Mouse (Mus musculus): Measurements from ENCODE around the gene Fzr1.
A peak's percentile ranks its signal among the peaks of the same experiment; 100 is the strongest.

Gene Fzr1

GRCm38 (mm10) chr10:81416581-81417226, 38.4 kb upstream of the Fzr1 start:
- DNase-seq (ENCODE audit: low read depth, low spot score) = no peak

DNA sequence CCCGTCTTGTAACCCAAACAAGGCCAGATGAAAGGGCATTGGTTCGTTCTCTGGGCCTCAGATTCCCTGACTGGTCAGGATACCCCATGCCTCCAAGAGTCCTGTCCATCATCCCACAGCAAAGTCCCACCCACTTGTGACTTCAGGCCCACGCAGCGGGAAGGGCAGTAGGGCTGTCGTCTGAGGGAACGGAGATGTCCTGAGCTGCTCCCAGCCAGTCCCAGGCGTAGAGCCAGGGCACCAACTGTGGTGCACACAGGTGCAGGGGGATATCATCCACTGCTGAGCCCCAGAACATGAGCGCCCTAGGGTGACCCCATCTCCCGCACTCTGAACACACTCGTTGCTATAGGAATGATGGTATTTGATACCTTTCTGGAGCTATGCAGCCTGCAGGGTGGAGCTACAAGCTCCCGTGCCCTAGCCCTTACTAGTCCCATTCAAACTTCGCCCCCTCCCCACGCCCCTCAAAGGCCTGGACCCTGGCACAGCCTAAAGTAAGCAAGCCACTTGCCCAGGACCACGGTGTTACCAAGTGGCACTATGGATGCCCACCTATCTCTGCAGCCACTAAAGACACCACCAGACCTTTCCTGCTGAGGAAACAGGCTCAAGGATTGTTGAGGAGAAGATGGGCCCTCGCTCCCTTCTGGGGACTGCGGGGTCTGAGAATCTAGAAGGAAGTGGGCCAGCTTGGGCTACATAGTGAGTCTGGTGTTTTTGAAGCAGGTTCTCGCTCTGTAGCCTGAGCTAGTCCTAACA, 37.4 kb upstream of the Fzr1 start:
- no peak for DNase-seq (ENCODE audit: low read depth, low spot score)

DNA sequence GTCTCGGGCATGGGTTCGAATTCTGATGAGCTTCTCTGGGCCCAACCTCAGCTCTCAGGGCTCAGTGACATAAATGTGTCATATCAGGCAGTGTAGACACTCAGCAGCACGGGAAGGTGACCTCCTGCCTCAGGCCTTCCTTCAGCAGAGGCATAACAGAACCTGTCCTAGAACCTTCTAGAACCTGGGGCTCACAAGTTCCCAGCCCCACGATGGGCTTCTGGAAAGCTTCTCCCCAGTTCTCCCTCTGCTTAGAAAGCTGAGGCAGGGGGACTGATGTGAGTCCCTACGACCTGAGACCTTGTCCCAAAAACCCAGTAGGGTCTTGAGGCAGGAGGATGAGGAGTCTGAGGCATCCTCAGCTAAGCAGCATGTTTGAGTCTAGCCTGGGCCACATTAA, 36.8 kb upstream of the Fzr1 start:
- DNase-seq (ENCODE audit: low read depth, low spot score) = no peak

DNA sequence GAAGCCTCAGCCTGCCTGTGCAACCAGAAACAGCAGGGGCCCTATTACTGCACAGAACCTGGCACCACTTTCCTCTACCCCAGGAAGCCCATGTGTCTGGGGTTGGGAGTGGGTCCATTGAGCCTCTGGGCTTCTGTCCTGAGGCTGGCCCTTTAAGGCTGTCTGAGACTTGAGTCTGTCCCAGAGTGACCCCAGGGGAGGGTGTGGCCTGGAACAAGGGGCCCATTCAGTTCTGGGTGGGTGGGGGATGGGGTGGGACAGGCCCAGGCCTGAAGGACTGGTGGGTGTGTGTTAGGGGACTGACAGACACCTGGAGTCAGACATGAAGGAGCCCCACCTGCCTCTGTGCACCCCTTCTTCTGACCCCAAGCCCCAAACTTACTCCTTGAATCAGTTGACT, 36.4 kb upstream of the Fzr1 start:
- DNase-seq (ENCODE audit: low read depth, low spot score) = no peak

GRCm38 (mm10) chr10:81413310-81414261, 35.3 kb upstream of the Fzr1 start:
- DNase-seq (ENCODE audit: low read depth, low spot score) = no peak

DNA sequence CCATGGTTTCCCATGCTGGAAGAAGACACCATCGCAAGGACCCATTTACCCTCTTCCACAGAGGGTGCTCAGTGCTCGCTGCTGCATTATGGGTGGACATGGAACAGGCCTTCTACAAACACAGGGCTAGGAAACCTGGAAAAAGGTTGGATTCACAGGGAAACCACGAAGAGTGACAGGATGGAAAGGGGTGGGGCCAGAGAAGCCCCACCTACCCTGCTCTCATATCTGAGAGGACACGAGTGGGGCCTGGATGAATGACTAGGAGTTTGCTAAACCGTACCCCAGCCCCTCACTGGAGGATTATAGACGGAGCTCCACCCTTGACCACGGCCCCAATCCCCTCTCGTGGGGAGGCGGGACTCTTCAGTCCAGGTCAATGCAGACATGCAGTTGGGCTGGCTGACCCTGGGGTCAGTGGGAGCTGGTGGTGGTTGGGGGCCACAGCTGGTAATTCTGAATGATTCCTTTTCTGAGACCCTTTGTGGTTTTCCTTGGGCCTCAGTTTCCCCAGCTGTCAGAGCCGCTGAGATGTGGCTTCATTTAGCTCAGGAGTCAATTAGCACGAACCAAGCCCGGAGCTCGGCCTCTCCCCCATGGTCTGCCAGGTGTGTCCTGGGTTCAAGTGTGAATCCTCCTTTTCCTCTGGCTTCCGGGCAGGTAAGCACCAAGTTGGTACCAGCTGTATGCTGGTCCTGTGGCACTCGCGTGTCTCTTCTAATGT, 34.4 kb upstream of the Fzr1 start:
- no peak for DNase-seq (ENCODE audit: low read depth, low spot score)

GRCm38 (mm10) chr10:81411471-81412400, 33.4 kb upstream of the Fzr1 start:
- no peak for DNase-seq (ENCODE audit: low read depth, low spot score)

DNA sequence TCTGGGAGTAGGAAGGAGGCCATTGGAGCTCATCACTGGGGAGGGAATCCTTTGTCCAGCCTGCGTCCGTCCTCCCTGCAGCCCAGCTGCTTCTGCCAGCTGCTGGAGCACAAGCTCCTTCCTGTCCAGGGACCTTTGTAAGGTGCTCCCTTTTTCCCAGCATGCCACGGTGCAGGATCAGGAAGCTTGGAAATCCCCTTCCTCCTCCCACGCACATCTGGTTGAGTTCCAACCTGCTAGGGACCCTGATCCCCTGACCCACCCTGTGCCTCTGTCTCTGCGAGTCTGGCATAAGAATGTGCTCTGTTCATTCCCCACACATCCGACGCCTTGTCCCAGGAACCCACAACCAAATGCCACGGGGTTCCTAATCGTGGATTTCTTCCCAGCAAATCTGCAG, 32.7 kb upstream of the Fzr1 start:
- DNase-seq (ENCODE audit: low read depth, low spot score) = no peak

GRCm38 (mm10) chr10:81410350-81410749, 32.0 kb upstream of the Fzr1 start:
- DNase-seq (ENCODE audit: low read depth, low spot score) = no peak

GRCm38 (mm10) chr10:81409330-81409729, 31.0 kb upstream of the Fzr1 start:
- DNase-seq (ENCODE audit: low read depth, low spot score) = no peak

- DNase-seq (ENCODE audit: low read depth, low spot score) = peak; percentile 89
Measured at GRCm38 (mm10) chr10:81408871-81409291, 30.6 kb upstream of the Fzr1 start.

DNA sequence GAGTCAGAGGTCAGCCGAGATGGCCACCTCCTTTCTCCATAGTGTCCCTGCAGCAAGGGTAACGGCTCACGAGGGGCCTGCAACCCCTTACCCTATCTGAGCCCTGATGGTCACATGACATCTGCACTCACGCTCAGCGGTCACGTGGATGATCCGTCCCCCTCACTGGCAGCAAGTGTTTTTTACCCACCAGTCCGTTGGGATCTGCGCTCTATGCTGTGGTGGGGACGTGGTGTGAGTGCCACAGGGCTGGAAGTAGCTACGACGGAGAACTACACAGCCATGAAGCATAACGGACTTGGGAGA, 30.1 kb upstream of the Fzr1 start:
- no peak for DNase-seq (ENCODE audit: low read depth, low spot score)

DNA sequence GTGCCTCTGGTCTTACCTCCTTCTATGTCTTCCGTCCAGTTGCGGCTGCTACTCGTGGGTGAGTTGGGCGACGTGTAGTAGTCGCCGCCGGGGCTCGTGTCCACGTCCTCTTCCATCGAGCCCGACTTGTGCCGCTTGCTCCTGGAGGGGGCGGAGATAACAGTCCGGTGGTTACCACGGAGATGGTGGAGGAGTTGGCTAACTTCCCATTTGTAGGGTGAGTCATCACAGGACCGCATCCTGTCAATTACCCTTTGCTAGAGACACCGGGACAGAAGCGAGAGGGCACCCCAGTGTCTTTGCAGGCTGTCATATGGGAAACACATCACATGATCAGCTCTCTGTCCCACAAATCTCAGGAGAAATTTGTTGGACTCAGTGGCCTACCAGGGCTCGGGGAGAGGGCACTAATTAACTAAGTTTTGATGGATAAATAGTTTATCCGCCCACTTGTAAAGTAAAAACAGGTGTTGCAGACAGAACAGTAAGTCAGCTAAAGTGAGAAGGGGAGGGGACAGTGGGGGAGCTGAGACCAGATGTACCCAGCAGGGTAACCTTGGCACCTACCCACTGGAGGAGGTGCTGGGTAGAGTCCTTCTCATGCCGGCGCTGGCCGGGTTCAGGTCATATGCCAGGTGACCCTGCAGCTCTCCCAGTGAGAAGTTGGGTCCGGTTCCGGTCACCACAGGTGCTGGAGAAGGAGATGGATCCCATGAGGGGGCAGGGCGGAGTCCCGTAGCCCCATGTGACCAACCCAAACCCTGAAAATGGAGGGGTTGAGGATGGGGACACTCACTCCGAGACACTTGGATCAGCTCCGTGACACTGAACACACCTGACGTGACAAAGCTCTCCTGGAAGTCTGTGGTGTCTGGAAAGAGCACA, 29.5 kb upstream of the Fzr1 start:
- DNase-seq (ENCODE audit: low read depth, low spot score) = peak; percentile 78

- DNase-seq (ENCODE audit: low read depth, low spot score) = no peak
Measured at GRCm38 (mm10) chr10:81406504-81407440, 28.5 kb upstream of the Fzr1 start.

DNA sequence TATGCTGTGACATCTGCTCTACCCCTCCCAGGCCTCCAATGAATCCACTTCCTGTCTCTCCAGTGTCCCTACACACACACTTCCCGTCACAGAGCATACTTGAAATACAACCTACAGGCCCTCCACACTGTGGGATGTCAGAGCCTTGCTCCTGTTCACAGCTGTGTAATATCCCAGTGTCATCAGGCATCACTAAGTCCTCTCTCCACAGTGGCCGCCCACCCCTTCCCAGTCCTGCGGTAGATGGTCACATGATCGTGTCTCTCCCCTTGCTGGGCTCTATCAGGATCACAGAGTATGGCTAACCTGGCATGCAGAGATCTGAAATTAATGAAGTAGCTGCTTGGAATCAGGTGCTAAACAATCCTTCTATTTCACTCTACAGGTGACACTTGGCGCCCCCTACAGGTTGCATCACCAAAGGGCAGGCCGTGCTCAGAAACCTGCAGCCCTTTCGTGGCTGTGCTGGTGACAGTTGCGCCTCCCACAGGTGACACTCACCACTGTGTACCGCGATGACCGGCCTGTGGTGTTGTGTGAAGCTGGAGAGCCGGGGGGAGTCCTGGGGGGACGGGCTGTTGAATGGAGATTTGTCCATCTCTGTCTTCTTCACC, 27.4 kb upstream of the Fzr1 start:
- peak; percentile 85 for DNase-seq (ENCODE audit: low read depth, low spot score)

DNA sequence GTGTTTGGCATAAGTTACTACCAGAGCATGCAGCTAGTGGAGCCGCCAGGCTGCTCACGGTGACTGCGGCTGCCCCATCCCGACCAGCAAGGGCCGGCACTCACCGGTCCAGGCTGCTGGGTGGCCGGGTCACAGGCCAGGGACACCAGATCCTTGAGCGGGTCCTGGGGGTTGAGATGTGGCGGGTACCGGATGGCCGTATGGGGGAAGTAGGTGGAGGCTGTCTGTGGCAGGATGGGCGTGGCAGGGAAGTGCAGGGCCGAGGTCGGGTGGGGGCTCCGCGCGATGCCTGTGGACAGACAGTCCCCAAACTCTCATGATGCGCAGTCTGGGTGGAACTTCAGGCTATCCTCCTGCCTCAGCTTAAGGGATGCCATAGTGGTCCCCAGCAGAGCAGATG, 26.4 kb upstream of the Fzr1 start:
- peak; percentile 56 for DNase-seq (ENCODE audit: low read depth, low spot score)

GRCm38 (mm10) chr10:81404082-81404481, 25.8 kb upstream of the Fzr1 start:
- no peak for DNase-seq (ENCODE audit: low read depth, low spot score)

- no peak for DNase-seq (ENCODE audit: low read depth, low spot score)
Measured at GRCm38 (mm10) chr10:81403511-81403910, 25.2 kb upstream of the Fzr1 start.
